Mouse (Mus musculus) heart, adult 18-20 months (tissue): Measurements from ENCODE around the gene Nlgn3. TPM values are rescaled to one million over a fixed set of nuclear protein-coding genes. Genes with fewer than 3 reads are reported as not detected.

Source experiments
- total RNA-seq, 2 experiments: library from RNA; stranded (reverse); gene quantifications; 2 replicates each; pipeline ENCODE4 v1.2.3; 2021

Nlgn3 gene
- total RNA-seq, 2 experiments from 2014 or later: 0.39 to 0.74 TPM

Other genes starting within 250 kb of the Nlgn3 start
- under 1 TPM in 1 of 2 experiments, not detected in 1; 0.13 TPM for gene Tex11, start 239.5 kb upstream of the Nlgn3 start, total RNA-seq
- gene Slc7a3, start 213.1 kb upstream of the Nlgn3 start, total RNA-seq: not detected
- 10 to 100 TPM; 32.7 to 37.8 TPM for gene Snx12, start 76.6 kb upstream of the Nlgn3 start, total RNA-seq
- gene Foxo4, start 44.6 kb upstream of the Nlgn3 start, total RNA-seq: 10 to 100 TPM; 59.9 to 64.4 TPM
- not detected for gene Gm614, start 35.2 kb upstream of the Nlgn3 start, total RNA-seq
- 10 to 100 TPM; 10.5 to 15.1 TPM for gene Il2rg, start 30.9 kb upstream of the Nlgn3 start, total RNA-seq
- gene Gm20489, start 30.1 kb upstream of the Nlgn3 start, total RNA-seq: not detected
- gene Med12, start 25.1 kb upstream of the Nlgn3 start, total RNA-seq: 10 to 100 TPM; 13.5 to 19.1 TPM
- gene Gjb1, start 77.2 kb downstream of the Nlgn3 start, total RNA-seq: not detected
- 10 to 100 TPM; 13.1 to 15.9 TPM for gene Zmym3, start 121.7 kb downstream of the Nlgn3 start, total RNA-seq
- gene Nono, start 130.2 kb downstream of the Nlgn3 start, total RNA-seq: 10 to 100 TPM; 58.2 to 60.3 TPM
- 100 to 1,000 TPM; 163 to 187 TPM for gene Itgb1bp2, start 149.9 kb downstream of the Nlgn3 start, total RNA-seq
- 10 to 100 TPM; 14.6 to 17.6 TPM for gene Taf1, start 233.6 kb downstream of the Nlgn3 start, total RNA-seq